Mouse (Mus musculus) macrophage (primary cell): ENCODE data around the gene Litaf. TPM values are rescaled to one million over a fixed set of nuclear protein-coding genes. Genes with fewer than 3 reads are reported as not detected.

Source experiments
- H3K27ac ChIP-seq: fragments of 350-480 bp; formaldehyde crosslinking; 2 replicates; pipeline ENCODE4 v1.9.0; 2021
- H3K36me3 ChIP-seq: fragments of 350-480 bp; formaldehyde crosslinking; 2 replicates; pipeline ENCODE4 v1.9.0; 2021; ENCODE audit errors: inconsistent target
- H3K4me3 ChIP-seq: fragments of 350-480 bp; formaldehyde crosslinking; 2 replicates; pipeline ENCODE4 v1.9.0; 2021; ENCODE audit errors: inconsistent target
- H3K79me2 ChIP-seq: fragments of 350-480 bp; formaldehyde crosslinking; 2 replicates; pipeline ENCODE4 v1.9.0; 2021; ENCODE audit errors: inconsistent target
- WGBS: methylation state at CpG from one replicate; pipeline ENCODE4 v1.1.7; 2026; ENCODE audit warnings: inconsistent platforms; ENCODE audit not compliant: missing documents; 5-methylcytosine and 5-hydroxymethylcytosine counted together
- polyA plus RNA-seq: library from polyadenylated mRNA; stranded (reverse); fragments of 250-400 nt; gene quantifications from 3 replicates; pipeline ENCODE4 v1.2.4, GENCODE M21; 2018; ENCODE audit warnings: inconsistent platforms

Gene Litaf
- polyA plus RNA-seq, 1 experiment from 2014 or later: 1,163 TPM

DNA sequence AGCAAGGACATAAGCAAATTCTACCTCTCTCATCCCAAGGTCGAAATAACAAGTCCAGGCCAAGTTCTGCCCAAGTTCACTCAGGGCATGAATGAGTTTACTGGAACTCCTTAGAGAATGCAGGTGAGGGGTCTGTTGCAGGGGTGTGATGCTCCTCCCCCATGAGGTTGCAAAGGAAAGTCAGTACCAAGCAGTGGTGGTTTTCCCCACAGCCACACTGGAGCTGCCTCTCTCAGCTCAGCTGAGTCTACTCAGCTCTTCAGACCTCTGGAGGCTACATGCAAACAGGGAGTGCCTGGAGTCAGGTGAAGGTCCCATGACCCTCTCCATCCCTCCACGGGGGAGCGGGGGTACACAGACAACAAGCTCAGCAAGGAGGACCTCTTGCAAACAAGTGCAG lies 108.2 kb downstream of the Litaf start:
- Histone ChIP-seq H3K4me3 (no peak overlapping the region), H3K79me2 (peaks cover 30% of the 10 kb centered on the region; the same call in 1 of the 2 replicates), H3K36me3 (peaks cover 59% of the 10 kb centered on the region), H3K27ac (no peak overlapping the region)
- 86% methylated on average over 3 of the region's 3 CpGs for WGBS

DNA sequence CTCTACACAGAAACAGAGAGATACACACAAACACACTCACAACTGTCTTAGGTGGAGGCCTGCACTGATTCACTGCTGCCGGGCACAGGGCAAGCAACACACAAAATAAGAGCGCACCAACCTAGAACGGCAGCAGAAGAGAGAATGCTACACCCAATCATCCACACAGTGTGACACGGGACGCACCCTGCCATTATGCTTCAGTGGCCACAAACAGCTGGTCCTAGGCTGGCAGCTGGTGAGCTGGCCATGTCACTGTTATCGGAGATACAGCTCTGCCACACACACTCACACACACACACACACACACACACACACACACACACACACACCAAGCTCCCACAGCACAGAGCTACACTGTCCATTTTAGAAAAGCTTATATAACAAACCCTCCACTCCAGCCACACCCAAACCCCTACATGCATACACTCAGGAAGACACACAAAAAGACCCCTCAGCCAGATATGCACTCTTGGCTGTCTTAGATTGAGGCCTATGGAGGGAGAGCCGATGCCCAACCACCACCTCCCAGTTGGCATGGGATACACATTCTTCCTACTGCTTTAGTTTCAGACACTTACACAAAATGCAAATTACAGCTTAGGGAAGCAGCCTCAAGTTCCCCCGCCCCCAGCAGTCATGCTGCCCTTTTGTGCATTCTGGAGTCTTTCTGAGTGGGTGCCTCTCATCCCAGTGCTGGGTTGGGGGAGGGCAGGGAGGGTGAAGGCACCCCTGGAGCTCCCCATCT lies 108.8 kb downstream of the Litaf start:
- no peak overlapping the region for H3K4me3 ChIP-seq
- H3K79me2 ChIP-seq: peaks cover 24% of the 10 kb centered on the region; the same call in 1 of the 2 replicates
- WGBS: 83% methylated on average over 7 of the region's 8 CpGs
- H3K27ac ChIP-seq: no peak overlapping the region
- peaks cover 52% of the 10 kb centered on the region for H3K36me3 ChIP-seq

DNA sequence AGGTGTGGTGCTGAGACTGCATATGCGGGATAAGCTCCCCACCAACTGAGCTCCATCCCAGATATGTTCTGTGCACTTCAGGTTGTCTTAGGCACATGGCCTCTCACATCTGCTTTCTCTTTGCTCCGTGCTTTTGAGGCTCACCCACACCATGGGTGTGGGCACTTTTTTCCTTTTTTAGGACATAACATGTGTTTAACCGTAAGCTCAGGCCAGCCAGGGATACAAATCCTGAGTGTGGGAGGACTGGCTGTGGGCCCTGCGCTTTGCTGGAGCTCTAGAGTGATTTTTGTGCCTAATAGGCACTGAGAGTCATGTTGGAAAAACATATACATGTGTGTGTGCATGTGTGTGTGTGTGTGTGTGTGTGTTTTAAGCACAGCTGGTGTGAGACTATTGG lies 110.9 kb downstream of the Litaf start:
- Histone ChIP-seq H3K36me3 (peaks cover 34% of the 10 kb centered on the region), H3K4me3 (no peak overlapping the region), H3K27ac (no peak overlapping the region), H3K79me2 (peaks cover 4% of the 10 kb centered on the region; the same call in 1 of the 2 replicates)
- WGBS: 92% methylated on average over 4 of the region's 4 CpGs

DNA sequence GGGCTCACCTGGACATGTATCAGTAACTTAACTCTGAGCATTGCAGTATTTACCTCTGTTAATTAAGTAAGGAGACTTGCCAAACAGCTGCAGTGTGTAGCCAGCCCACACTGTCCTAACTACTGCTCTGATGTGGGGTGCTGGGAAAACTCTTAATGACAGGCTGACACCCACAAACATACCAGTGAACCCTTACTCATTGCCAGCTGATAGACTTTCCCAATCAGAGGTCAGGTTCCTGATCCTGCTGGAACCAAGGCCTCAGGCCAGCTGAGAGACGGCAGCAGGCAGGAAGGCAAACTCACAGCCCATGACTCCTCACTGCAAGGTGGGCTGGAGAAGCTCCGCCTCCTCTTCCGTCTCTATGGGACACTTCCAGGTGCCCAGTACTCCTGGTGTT lies 113.1 kb downstream of the Litaf start:
- H3K79me2 ChIP-seq: no peaks in the 10 kb centered on the region
- H3K27ac ChIP-seq: no peak overlapping the region
- H3K36me3 ChIP-seq: peaks cover 12% of the 10 kb centered on the region; the same call in 1 of the 2 replicates
- H3K4me3 ChIP-seq: no peak overlapping the region
- 95% methylated on average over 3 of the region's 3 CpGs for WGBS

DNA sequence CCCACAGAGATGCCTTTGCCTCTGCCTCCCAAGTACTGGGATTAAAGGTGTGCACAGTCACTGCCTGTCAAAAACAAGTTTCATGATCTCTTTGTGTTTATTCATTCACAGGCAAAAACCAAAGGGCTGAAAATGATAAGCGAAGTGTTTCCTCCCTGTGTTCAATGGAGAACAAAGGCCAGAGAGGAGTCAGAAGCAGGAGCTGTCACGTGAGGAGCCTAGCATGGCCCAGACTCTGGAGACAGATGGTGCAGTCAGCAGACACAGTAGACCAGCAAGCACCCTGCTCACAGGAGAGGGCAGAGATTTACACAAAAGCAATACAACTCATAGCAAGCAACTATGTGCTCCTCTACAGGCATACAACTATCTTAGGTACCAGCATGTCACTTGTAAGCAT lies 113.9 kb downstream of the Litaf start:
- WGBS: 91% methylated on average over 2 of the region's 2 CpGs
- H3K4me3 ChIP-seq: no peak overlapping the region
- H3K79me2 ChIP-seq: no peaks in the 10 kb centered on the region
- no peak overlapping the region for H3K27ac ChIP-seq
- peaks cover 5% of the 10 kb centered on the region; the same call in 1 of the 2 replicates for H3K36me3 ChIP-seq

DNA sequence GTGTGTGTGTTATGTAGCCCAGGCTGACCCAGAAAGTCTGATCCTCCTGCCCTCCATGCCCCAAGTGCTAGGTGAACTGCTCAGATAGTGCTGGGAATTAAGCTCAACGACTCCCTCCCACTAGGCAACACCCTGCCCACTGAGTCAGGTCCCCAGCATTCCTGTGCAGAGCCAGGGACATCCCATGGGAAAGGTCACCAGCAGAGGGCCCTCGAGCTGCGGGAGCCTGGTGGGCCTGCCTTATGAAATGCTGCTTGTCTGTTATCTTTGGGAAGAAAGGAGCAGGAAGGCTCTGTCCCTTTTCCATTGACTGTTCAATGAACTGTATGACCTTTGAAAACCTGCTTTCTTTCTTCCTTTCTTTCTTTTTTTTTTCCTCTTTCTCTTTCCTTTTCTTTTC lies 114.4 kb downstream of the Litaf start:
- peaks cover 2% of the 10 kb centered on the region; the same call in 1 of the 2 replicates for H3K36me3 ChIP-seq
- H3K4me3 ChIP-seq: no peak overlapping the region
- 58% methylated on average over 3 of the region's 3 CpGs for WGBS
- no peaks in the 10 kb centered on the region for H3K79me2 ChIP-seq
- H3K27ac ChIP-seq: no peak overlapping the region

DNA sequence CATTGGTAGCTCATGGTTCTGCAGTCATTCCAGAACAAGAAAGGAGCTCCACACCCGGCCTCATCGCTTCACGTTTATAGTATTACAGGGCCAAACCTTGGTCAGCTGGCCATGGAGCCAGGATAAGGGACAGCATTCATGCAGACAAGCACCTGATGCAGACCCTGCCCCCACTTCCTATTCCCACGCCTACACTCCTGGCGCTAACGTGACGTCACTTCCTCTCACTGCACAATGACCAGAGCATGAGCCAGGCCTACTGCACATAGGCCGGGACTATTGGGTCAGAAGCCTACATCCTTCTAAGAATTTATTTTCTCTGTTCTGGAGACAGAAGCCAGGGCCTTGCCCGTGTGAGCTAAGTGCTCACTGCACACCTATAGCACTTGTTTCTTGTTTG lies 115.4 kb downstream of the Litaf start:
- WGBS: 72% methylated on average over 9 of the region's 9 CpGs
- no peak overlapping the region for H3K27ac ChIP-seq
- no peaks in the 10 kb centered on the region for H3K36me3 ChIP-seq
- no peak overlapping the region for H3K4me3 ChIP-seq
- no peaks in the 10 kb centered on the region for H3K79me2 ChIP-seq

DNA sequence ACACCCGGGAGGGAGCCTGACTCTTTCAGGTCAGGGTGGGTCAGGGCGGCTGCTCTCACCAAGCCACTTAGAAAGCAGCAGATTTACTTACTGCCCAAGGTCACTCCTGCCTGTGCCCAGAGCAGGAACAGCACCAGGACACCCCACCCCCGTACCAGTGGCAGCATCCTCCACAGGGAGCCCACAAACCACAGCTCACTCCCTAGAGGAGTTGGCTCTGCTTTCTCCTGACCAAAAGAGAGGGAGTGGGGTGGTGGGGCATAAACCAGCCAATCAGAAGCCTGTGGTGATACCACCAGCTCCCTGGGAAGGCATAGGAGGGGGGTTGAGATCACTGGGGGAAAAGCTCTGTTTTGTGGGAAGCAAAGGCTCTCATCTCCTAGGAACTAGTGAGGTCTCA lies 118.2 kb downstream of the Litaf start:
- Histone ChIP-seq H3K4me3 (no peak overlapping the region), H3K79me2 (no peaks in the 10 kb centered on the region), H3K27ac (no peak overlapping the region), H3K36me3 (no peaks in the 10 kb centered on the region)
- 59% methylated on average over 3 of the region's 3 CpGs for WGBS

DNA sequence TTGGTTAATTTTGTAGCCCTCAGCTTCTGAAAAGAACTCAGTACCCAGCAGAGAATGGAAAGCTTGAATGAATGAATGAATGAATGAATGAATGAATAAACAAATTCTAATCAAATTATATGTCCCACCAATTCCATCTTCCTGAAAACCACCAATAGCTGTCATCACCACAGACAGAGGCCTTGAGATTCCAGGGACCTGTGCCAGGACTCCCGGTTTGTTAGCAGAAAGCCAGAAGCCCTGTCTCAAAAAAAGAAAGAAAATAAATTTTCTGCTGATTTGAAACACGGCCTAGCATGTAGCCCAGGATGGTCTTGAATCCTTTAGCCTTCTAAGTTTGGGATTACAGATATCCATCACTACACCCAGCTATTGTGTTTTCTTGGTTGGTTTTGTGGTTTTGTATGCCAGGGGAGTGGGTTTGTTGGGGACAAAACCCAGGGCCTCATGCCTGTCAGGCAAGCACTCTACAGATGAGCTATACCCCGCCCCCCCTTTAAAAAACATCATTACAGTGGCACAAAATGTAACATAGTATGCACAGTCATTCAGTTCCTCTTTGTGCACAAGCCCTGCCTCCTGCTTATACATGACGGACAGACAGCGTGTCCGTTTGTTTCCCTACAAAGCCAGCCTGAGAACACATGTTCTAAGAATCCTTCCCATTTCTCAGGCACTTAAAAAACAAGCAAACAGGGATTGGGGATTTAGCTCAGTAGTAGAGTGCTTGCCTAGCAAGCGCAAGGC lies 120.4 kb downstream of the Litaf start:
- no peaks in the 10 kb centered on the region for H3K79me2 ChIP-seq
- no peaks in the 10 kb centered on the region for H3K36me3 ChIP-seq
- WGBS: 24% methylated on average over 7 of the region's 7 CpGs
- H3K27ac ChIP-seq: no peak overlapping the region
- H3K4me3 ChIP-seq: no peak overlapping the region

DNA sequence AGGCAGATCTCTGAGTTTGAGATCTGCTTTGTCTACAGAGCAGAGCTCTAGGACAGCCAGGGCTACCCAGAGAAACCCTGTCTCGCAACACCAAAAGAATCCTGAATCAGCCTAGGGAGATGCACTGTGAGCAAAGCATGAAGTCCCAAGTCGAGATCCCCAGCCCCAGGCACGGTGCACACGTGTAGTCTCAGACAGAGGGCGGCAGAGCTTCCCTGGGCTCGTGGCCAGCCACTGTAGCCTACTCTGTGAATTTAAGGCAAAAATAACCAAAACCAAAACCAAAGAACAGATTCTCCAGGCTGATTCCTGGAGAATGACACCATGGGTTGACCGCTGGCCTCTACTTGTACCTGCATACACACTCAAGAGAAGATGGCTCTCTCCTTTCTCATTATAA lies 121.4 kb downstream of the Litaf start:
- Histone ChIP-seq H3K79me2 (no peaks in the 10 kb centered on the region), H3K36me3 (no peaks in the 10 kb centered on the region), H3K27ac (no peak overlapping the region), H3K4me3 (no peak overlapping the region)
- WGBS: 64% methylated on average over 7 of the region's 7 CpGs

DNA sequence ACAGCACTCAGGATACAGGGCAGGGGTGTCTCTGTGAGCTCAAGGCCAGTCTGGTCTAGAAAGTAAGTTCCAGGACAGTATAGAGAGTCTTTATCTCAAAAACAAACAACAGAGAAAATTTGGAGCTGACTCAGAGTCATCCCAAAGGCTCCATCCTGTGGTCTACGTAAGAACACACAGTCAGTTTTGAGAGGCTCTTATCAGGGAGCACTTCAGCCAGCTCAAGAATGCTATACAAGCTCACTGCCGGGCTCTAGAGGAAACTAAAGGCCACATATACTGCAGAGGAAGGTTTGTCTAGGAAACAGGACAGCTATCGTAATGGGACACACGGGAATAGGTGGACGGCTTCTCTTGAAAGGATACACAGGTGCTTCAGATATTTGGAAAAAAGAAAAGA lies 122.7 kb downstream of the Litaf start:
- WGBS: 91% methylated on average over 5 of the region's 5 CpGs
- H3K79me2 ChIP-seq: no peaks in the 10 kb centered on the region
- no peak overlapping the region for H3K4me3 ChIP-seq
- no peaks in the 10 kb centered on the region for H3K36me3 ChIP-seq
- H3K27ac ChIP-seq: no peak overlapping the region

DNA sequence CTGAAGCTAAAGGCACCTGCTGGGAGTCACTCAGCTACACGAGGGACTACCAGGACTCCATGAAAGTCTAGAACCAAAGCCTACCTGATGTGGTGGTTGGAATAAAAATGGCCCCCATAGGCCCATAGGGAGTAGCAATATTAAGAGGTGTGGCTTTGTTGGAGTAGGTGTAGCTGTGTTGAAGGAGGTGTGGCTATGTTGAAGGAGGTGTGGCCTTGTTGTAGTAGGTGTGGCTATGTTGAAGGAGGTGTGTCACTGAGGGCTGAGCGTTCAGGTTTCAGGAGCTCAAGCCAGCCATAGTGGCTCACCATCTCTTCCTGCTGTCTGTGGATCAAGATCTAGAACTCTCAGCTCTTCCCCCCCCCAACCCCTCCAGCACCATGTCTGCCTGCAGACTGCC lies 125.3 kb downstream of the Litaf start:
- Histone ChIP-seq H3K4me3 (no peak overlapping the region), H3K79me2 (no peaks in the 10 kb centered on the region), H3K36me3 (no peaks in the 10 kb centered on the region), H3K27ac (no peak overlapping the region)
- WGBS: 92% methylated on average over 2 of the region's 2 CpGs

DNA sequence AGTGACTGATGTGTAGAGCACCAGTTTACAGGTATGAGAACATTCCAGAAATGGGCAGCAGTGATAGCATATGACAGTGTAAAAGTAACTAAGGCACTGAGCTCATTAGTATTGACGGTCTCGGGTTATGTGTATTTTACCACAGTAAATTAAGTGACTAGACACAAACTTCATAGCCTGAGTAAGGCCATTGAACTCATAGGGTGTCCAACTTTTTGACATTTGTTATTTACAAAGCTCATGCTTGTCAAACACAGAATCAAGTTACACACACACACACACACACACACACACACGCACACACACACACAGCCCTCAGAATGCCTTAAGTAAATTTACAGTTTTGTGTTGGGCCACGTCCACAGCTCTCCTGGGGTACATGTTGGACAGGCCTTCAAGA lies 126.0 kb downstream of the Litaf start:
- 86% methylated on average over 4 of the region's 4 CpGs for WGBS
- Histone ChIP-seq H3K4me3 (no peak overlapping the region), H3K36me3 (no peaks in the 10 kb centered on the region), H3K79me2 (no peaks in the 10 kb centered on the region), H3K27ac (no peak overlapping the region)

DNA sequence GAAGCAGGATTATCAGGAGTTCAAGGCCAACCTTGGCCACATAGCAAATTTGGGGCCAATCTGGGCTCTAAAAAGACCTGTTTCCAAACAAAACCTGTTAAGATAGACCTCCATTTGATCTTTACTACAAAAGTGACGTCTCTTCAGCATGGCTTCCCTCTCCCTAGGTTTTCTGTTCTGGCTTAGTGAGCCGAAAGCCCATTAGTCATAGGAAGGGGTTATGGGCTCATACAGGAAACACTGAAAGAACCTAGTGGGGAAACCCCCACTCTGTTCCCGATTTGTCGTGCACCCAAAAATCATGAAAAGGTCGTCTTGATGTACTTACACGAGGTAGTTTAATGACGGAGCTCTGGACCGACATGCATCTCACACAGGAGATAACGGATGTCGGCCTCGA lies 128.5 kb downstream of the Litaf start:
- Histone ChIP-seq H3K27ac (no peak overlapping the region), H3K79me2 (no peaks in the 10 kb centered on the region), H3K4me3 (no peak overlapping the region), H3K36me3 (no peaks in the 10 kb centered on the region)
- WGBS: 73% methylated on average over 11 of the region's 11 CpGs

DNA sequence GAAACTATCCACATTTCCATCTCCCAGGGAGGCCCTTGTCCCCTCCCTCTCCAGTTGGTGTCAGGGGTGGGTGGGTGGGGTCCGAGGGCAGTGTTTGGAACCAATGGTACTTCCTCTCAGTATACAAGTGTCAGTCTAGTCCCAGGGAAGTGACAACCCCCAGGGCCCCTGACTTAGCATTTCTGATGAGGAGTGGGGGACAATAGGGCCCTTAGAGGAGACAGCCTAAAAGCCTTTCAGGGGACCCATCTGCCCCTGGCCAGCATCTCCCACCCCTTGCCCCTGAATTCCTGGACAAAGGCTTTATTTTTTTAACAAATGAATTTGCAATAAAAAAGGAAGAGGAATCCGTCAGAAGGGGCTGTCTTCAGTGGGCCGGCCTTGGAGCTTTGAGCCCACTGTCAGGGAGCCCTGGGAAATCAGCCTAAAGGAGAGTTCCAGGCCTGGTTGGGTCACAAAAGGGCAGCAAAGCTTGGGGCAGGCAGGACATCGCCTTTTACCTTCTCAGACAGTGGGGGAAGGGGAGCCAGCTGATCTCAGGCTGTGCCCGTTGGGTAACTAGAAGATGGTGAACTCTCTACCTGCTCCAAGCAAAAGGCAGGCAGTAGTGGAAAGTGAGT lies 129.1 kb downstream of the Litaf start:
- Histone ChIP-seq H3K27ac (no peak overlapping the region), H3K36me3 (no peaks in the 10 kb centered on the region), H3K4me3 (no peak overlapping the region), H3K79me2 (no peaks in the 10 kb centered on the region)
- 81% methylated on average over 5 of the region's 5 CpGs for WGBS
